Mouse (Mus musculus): ENCODE data around the gene Dnajb3.
A peak's percentile ranks its signal among the peaks of the same experiment; 100 is the strongest.
"Not testable (repeated sequence)": the region's sequence is repeated elsewhere in the genome, so short reads cannot be mapped to it uniquely, and the experiment has no call there.

Gene Dnajb3

GRCm38 (mm10) chr1:88231803-88232499, 26.4 kb upstream of the Dnajb3 start:
- DNase-seq (ENCODE audit: low read depth, low spot score), result no peak

GRCm38 (mm10) chr1:88230981-88231802, 25.6 kb upstream of the Dnajb3 start:
- DNase-seq (ENCODE audit: low read depth, low spot score), result no peak

GRCm38 (mm10) chr1:88230421-88230820, 24.8 kb upstream of the Dnajb3 start:
- no peak for DNase-seq (ENCODE audit: low read depth, low spot score)

- no peak for DNase-seq (ENCODE audit: low read depth, low spot score)
These were observed 24.4 kb upstream of the Dnajb3 start for GRCm38 (mm10) chr1:88229986-88230385.

- no peak for DNase-seq (ENCODE audit: low read depth, low spot score)
These were observed 24.0 kb upstream of the Dnajb3 start for GRCm38 (mm10) chr1:88229566-88229965.

GRCm38 (mm10) chr1:88228121-88228520, 22.5 kb upstream of the Dnajb3 start:
- no peak for DNase-seq (ENCODE audit: low read depth, low spot score)

- no peak for DNase-seq (ENCODE audit: low read depth, low spot score)
These were observed 21.9 kb upstream of the Dnajb3 start for GRCm38 (mm10) chr1:88227482-88227881.

- no peak for DNase-seq (ENCODE audit: low read depth, low spot score)
These were observed 21.2 kb upstream of the Dnajb3 start, which contains the start of gene Mroh2a for GRCm38 (mm10) chr1:88226670-88227379. Mroh2a (plus strand) TSS chr1:88226986.

- DNase-seq (ENCODE audit: low read depth, low spot score), result no peak
These were observed 20.2 kb upstream of the Dnajb3 start for GRCm38 (mm10) chr1:88225741-88226140.

- DNase-seq (ENCODE audit: low read depth, low spot score), result not testable (repeated sequence)
These were observed 19.7 kb upstream of the Dnajb3 start for GRCm38 (mm10) chr1:88225301-88225700.

- no peak for DNase-seq (ENCODE audit: low read depth, low spot score)
These were observed 18.6 kb upstream of the Dnajb3 start for GRCm38 (mm10) chr1:88224029-88224776.

- DNase-seq (ENCODE audit: low read depth, low spot score), result no peak
These were observed 18.0 kb upstream of the Dnajb3 start for GRCm38 (mm10) chr1:88223591-88223990.

- not testable (repeated sequence) for DNase-seq (ENCODE audit: low read depth, low spot score)
These were observed 17.5 kb upstream of the Dnajb3 start for GRCm38 (mm10) chr1:88223011-88223515.

GRCm38 (mm10) chr1:88222216-88222615, 16.6 kb upstream of the Dnajb3 start:
- no peak for DNase-seq (ENCODE audit: low read depth, low spot score)

GRCm38 (mm10) chr1:88220336-88220735, 14.8 kb upstream of the Dnajb3 start:
- DNase-seq (ENCODE audit: low read depth, low spot score), result peak; percentile 57

GRCm38 (mm10) chr1:88219054-88219453, 13.5 kb upstream of the Dnajb3 start:
- DNase-seq (ENCODE audit: low read depth, low spot score), result no peak

- DNase-seq (ENCODE audit: low read depth, low spot score), result no peak
These were observed 13.0 kb upstream of the Dnajb3 start for GRCm38 (mm10) chr1:88218591-88218990.

GRCm38 (mm10) chr1:88218051-88218450, 12.5 kb upstream of the Dnajb3 start:
- peak; percentile 32 for DNase-seq (ENCODE audit: low read depth, low spot score)

- DNase-seq (ENCODE audit: low read depth, low spot score), result no peak
These were observed 12.0 kb upstream of the Dnajb3 start for GRCm38 (mm10) chr1:88217576-88217975.

GRCm38 (mm10) chr1:88217144-88217543, 11.6 kb upstream of the Dnajb3 start:
- DNase-seq (ENCODE audit: low read depth, low spot score), result peak; percentile 32

GRCm38 (mm10) chr1:88216551-88216950, 11.0 kb upstream of the Dnajb3 start:
- no peak for DNase-seq (ENCODE audit: low read depth, low spot score)
